Mouse (Mus musculus) forebrain, embryonic 14.5 days (tissue): Measurements from ENCODE around the gene Taar6. TPM values are rescaled to one million over a fixed set of nuclear protein-coding genes. Genes with fewer than 3 reads are reported as not detected.

Experiments used
- ATAC-seq: fragments of 200-750 bp; cut with Nextera tagmentation; 2 replicates; pipeline ENCODE4 v1.8.0; 2017; ENCODE audit warnings: mild to moderate bottlenecking, moderate library complexity
- DNase-seq: peaks from one replicate; pipeline ENCODE4 v3.0.0-alpha.2; 2015; ENCODE audit warnings: low spot score
- H3K27ac ChIP-seq: fragments of 300-500 bp; sonication (generic); 2 replicates; pipeline ENCODE4 v1.5.1; 2014; ENCODE audit warnings: low read depth, mild to moderate bottlenecking, control low read depth, low read length, moderate library complexity
- H3K27me3 ChIP-seq: fragments of 300-500 bp; sonication (generic); replicated peaks from 2 replicates; pipeline ENCODE4 v1.6.1; 2014; ENCODE audit warnings: low read length, control low read depth, mixed read lengths; ENCODE audit not compliant: control insufficient read depth, insufficient read depth
- H3K36me3 ChIP-seq: fragments of 300-500 bp; sonication (generic); 2 replicates; pipeline ENCODE4 v1.6.1; 2014; ENCODE audit warnings: low read length, control low read depth; ENCODE audit not compliant: control insufficient read depth, insufficient read depth
- H3K4me1 ChIP-seq: fragments of 300-500 bp; sonication (generic); 2 replicates; pipeline ENCODE4 v1.6.1; 2014; ENCODE audit warnings: antibody characterized with exemption, low read length, control low read depth; ENCODE audit not compliant: control insufficient read depth, insufficient read depth
- H3K4me2 ChIP-seq: fragments of 300-500 bp; sonication (generic); 2 replicates; pipeline ENCODE4 v1.6.1; 2014; ENCODE audit warnings: mild to moderate bottlenecking, control low read depth, low read length
- H3K4me3 ChIP-seq: fragments of 300-500 bp; sonication (generic); 2 replicates; pipeline ENCODE4 v1.5.1; 2014; ENCODE audit warnings: low read depth, low read length, control low read depth
- H3K9ac ChIP-seq: fragments of 300-500 bp; sonication (generic); 2 replicates; pipeline ENCODE4 v1.6.1; 2014; ENCODE audit warnings: mild to moderate bottlenecking, low read length, control low read depth, moderate library complexity
- H3K9me3 ChIP-seq: fragments of 300-500 bp; sonication (generic); replicated peaks from 2 replicates; pipeline ENCODE4 v1.6.1; 2016; ENCODE audit warnings: low read length, control low read depth, mixed read lengths; ENCODE audit not compliant: control insufficient read depth
- WGBS: fragments of 180-500 bp; shearing (Covaris S2); extraction: QIAGEN DNeasy Blood & Tissue Kit; methylation state at CpG from one replicate; pipeline ENCODE4 v1.1.7; 2014; 5-methylcytosine and 5-hydroxymethylcytosine counted together
- polyA plus RNA-seq: library from polyadenylated mRNA; unstranded; fragments of >200 nt; fragmentation: Nextera tagmentation; extraction: Ambion mirVana; gene quantifications from 2 replicates; pipeline ENCODE4 v1.2.1, GENCODE M21; 2014

Gene Taar6
- polyA plus RNA-seq, 1 experiment from 2014 or later, result not detected

GRCm38 (mm10) chr10:23951714-23952113, 33.7 kb downstream of the Taar6 start:
- H3K4me1 ChIP-seq, result no peaks in the 10 kb centered on the region
- H3K9ac ChIP-seq, result no peak overlapping the region
- 88% methylated on average over 6 of the region's 6 CpGs for WGBS
- H3K36me3 ChIP-seq, result no peaks in the 10 kb centered on the region
- no peak for ATAC-seq
- no peaks in the 10 kb centered on the region for H3K27me3 ChIP-seq
- H3K9me3 ChIP-seq, result no peaks in the 10 kb centered on the region
- H3K4me2 ChIP-seq, result no peak overlapping the region
- no peak overlapping the region for H3K27ac ChIP-seq
- no peak overlapping the region for H3K4me3 ChIP-seq
- DNase-seq, result no peak

GRCm38 (mm10) chr10:23949508-23950005, 35.9 kb downstream of the Taar6 start, which contains the start of gene Taar3:
Gene Taar3 (plus strand): TSS chr10:23949558.
- no peak for DNase-seq
- ATAC-seq, result no peak
- H3K36me3 ChIP-seq, result no peaks in the 10 kb centered on the region
- no peaks in the 10 kb centered on the region for H3K9me3 ChIP-seq
- H3K27ac ChIP-seq, result no peak within 1 kb of the TSS
- WGBS, result 86% methylated on average over 16 of the region's 16 CpGs
- no peaks in the 10 kb centered on the region for H3K4me1 ChIP-seq
- no peaks in the 10 kb centered on the region for H3K27me3 ChIP-seq
- no peak within 1 kb of the TSS for H3K4me2 ChIP-seq
- no peak within 1 kb of the TSS for H3K9ac ChIP-seq
- H3K4me3 ChIP-seq, result no peak within 1 kb of the TSS

DNA sequence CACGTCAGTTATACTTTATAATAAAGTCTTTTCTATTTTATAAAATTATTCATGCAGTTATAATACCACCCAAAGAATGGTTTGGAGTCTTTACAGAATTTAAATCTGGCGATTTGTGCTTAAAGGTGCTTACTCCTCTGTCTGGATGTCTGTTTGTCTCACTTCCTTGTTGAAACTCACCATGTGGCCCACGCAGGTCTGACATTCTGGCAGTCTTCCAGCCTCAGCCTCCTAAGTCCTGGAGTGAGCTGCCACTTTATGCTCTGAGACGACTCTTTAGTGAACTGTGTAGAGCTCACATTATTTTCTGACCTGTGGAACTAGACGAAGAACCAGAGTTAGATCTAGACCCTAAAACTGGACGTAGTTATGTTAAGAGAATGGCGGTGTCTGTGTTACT, 37.4 kb downstream of the Taar6 start:
- 50% methylated on average over 7 of the region's 7 CpGs for WGBS
- Histone ChIP-seq H3K27me3 (no peaks in the 10 kb centered on the region), H3K27ac (no peak overlapping the region), H3K9ac (no peak overlapping the region), H3K4me1 (no peaks in the 10 kb centered on the region), H3K9me3 (no peaks in the 10 kb centered on the region), H3K4me3 (no peak overlapping the region), H3K4me2 (no peak overlapping the region), H3K36me3 (no peaks in the 10 kb centered on the region)
- no peak for ATAC-seq
- DNase-seq, result peak; percentile 24

- H3K27ac ChIP-seq, result no peak overlapping the region
- 79% methylated on average over 5 of the region's 5 CpGs for WGBS
- ATAC-seq, result no peak
- no peaks in the 10 kb centered on the region for H3K9me3 ChIP-seq
- H3K9ac ChIP-seq, result no peak overlapping the region
- H3K4me1 ChIP-seq, result 0 out of 2 replicates have a peak, but pooled peaks cover 2% of the 10 kb centered on the region
- no peaks in the 10 kb centered on the region for H3K27me3 ChIP-seq
- DNase-seq, result no peak
- H3K4me3 ChIP-seq, result no peak overlapping the region
- H3K4me2 ChIP-seq, result no peak overlapping the region
- H3K36me3 ChIP-seq, result no peaks in the 10 kb centered on the region
Observed at GRCm38 (mm10) chr10:23942465-23942864, 43.0 kb downstream of the Taar6 start.

DNA sequence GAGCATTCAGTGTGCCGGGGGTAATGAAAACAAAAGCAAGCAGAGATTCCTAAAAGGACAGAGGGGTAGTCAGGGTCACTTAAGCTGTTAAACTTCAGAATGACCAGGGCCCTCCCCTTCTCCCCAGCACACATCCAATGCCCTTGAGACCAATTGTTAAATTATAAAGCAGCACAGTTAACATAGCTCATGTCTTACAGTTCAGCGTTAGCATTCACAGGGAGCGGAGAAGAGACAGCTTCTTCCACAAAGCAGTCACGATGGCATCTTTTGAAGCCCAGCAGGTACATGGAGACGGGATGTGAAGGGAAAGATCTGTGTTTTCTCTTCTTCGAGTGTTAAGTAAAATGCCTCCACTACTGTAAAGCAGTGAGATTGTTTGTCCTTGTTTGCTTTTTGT, 47.1 kb downstream of the Taar6 start, which contains the start of gene Taar2:
Gene Taar2, plus strand, starts transcription at position 261 of the 400 bp plus-strand sequence.
- H3K27ac ChIP-seq, result no peak within 1 kb of the TSS
- no peaks in the 10 kb centered on the region for H3K27me3 ChIP-seq
- no peak within 1 kb of the TSS for H3K4me3 ChIP-seq
- ATAC-seq, result no peak
- no peak within 1 kb of the TSS for H3K9ac ChIP-seq
- 56% methylated on average over 6 of the region's 6 CpGs for WGBS
- no peaks in the 10 kb centered on the region for H3K36me3 ChIP-seq
- no peak within 1 kb of the TSS for H3K4me2 ChIP-seq
- H3K9me3 ChIP-seq, result no peaks in the 10 kb centered on the region
- H3K4me1 ChIP-seq, result 0 out of 2 replicates have a peak, but pooled peaks cover 2% of the 10 kb centered on the region
- DNase-seq, result no peak

DNA sequence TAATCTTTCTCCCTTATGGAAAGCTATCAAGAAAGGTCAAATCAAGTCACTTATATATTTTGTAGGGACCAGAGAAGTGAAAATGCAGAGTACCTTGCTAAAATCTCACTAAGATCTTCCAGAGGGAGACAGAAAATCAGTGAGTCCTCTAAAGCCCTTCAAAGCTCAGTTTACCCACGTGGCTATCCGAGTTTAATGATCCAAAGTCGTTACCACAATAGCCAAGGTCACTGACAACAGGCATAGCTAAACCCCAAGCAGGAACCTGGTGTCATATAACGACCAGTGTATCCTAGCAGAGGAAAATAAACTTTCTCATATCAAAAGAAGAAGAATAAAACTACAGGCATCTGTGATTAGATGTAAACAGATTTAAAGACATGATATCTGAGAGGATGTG, 47.8 kb downstream of the Taar6 start:
- Histone ChIP-seq H3K36me3 (no peaks in the 10 kb centered on the region), H3K4me1 (0 out of 2 replicates have a peak, but pooled peaks cover 2% of the 10 kb centered on the region), H3K27me3 (no peaks in the 10 kb centered on the region), H3K4me3 (no peak overlapping the region), H3K9me3 (no peaks in the 10 kb centered on the region), H3K27ac (no peak overlapping the region), H3K4me2 (no peak overlapping the region), H3K9ac (no peak overlapping the region)
- WGBS, result 42% methylated on average over 4 of the region's 4 CpGs
- no peak for DNase-seq
- no peak for ATAC-seq

Other genes starting within 250 kb of the Taar6 start
- gene Rps12, start 198.4 kb downstream of the Taar6 start, polyA plus RNA-seq, result 143 and 176 TPM in 2 replicates
- 19.5 and 22.2 TPM in 2 replicates for gene Slc18b1, start 188.7 kb downstream of the Taar6 start, polyA plus RNA-seq
- 0.11 TPM in 1 of 2 replicates, not detected in the other for gene Vnn3, start 134.2 kb downstream of the Taar6 start, polyA plus RNA-seq
- 0.23 and 0.54 TPM in 2 replicates for gene Vnn1, start 91.0 kb downstream of the Taar6 start, polyA plus RNA-seq
- not detected in 2 replicates for gene Taar1, start 65.3 kb downstream of the Taar6 start, polyA plus RNA-seq
- gene Taar2, start 47.1 kb downstream of the Taar6 start, polyA plus RNA-seq, result not detected in 2 replicates
- gene Taar3, start 36.1 kb downstream of the Taar6 start, polyA plus RNA-seq, result not detected in 2 replicates
- gene Taar4, start 25.2 kb downstream of the Taar6 start, polyA plus RNA-seq, result 0.28 TPM in 1 of 2 replicates, not detected in the other
- not detected in 2 replicates for gene Taar5, start 14.9 kb downstream of the Taar6 start, polyA plus RNA-seq
- not detected in 2 replicates for gene Taar7a, start 7.8 kb upstream of the Taar6 start, polyA plus RNA-seq
- gene Taar7b, start 14.3 kb upstream of the Taar6 start, polyA plus RNA-seq, result not detected in 2 replicates
- not detected in 2 replicates for gene Taar7d, start 41.6 kb upstream of the Taar6 start, polyA plus RNA-seq
- gene Taar7e, start 52.0 kb upstream of the Taar6 start, polyA plus RNA-seq, result not detected in 2 replicates
- gene Taar7f, start 63.9 kb upstream of the Taar6 start, polyA plus RNA-seq, result not detected in 2 replicates
- gene Taar8a, start 90.9 kb upstream of the Taar6 start, polyA plus RNA-seq, result not detected in 2 replicates
- gene Taar8b, start 106.6 kb upstream of the Taar6 start, polyA plus RNA-seq, result not detected in 2 replicates
- not detected in 2 replicates for gene Taar8c, start 116.3 kb upstream of the Taar6 start, polyA plus RNA-seq
- gene Taar9, start 123.9 kb upstream of the Taar6 start, polyA plus RNA-seq, result not detected in 2 replicates
- gene Stx7, start 163.7 kb upstream of the Taar6 start, polyA plus RNA-seq, result 275 and 313 TPM in 2 replicates
- gene Moxd1, start 237.9 kb upstream of the Taar6 start, polyA plus RNA-seq, result 1.7 and 2.1 TPM in 2 replicates